Mouse (Mus musculus): ENCODE results near the gene Zmiz1.

DNA sequence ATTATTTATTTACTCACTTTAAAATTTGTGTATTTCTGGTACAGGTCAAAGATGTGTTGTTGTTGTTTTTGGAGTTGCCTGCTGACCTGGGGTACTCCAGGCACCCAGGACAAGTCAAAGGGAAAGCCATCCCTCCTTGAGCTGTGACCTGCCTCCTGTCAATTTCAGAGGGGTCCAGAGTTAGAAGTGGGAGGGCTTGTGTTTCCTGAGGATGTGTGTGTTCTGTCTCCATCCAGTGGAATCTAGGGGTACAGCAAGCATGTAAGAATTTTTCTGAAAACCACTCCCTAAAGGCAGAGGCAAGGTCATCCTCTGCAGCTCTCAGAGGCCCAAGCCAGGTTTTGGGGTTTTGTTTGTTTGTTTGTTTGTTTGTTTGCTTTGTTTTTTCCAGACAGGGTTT, 243.0 kb downstream of the Zmiz1 start:
- TF ChIP-seq CTCF (IDR thresholded peaks at IDR 0.05; ENCODE audit: low read depth) = peak; percentile 73
- no peak for TF ChIP-seq EP300 (IDR thresholded peaks at IDR 0.05; ENCODE audit: low read depth)
